Mouse (Mus musculus): ENCODE data around the gene Glrp1. TPM values are rescaled to one million over a fixed set of nuclear protein-coding genes. Genes with fewer than 3 reads are reported as not detected.
A peak's percentile ranks its signal among the peaks of the same experiment; 100 is the strongest.

Glrp1 gene
- polyA plus RNA-seq, 1 experiment from 2014 or later = 0.28 TPM

GRCm38 (mm10) chr1:88486336-88486735, 23.5 kb downstream of the Glrp1 start:
- Histone ChIP-seq H3K36me3 (ENCODE audit: control insufficient read depth, insufficient read depth, low read length) (no peaks in the 10 kb centered on the region), H3K4me1 (replicated peaks; ENCODE audit: control insufficient read depth, insufficient read depth, low read length) (peaks cover 2% of the 10 kb centered on the region; the same call in 1 of the 2 replicates), H3K4me2 (ENCODE audit: low read depth, low read length) (no peak overlapping the region), H3K4me3 (ENCODE audit: low read length) (no peak overlapping the region), H3K9me3 (ENCODE audit: control insufficient read depth, low read length) (no peaks in the 10 kb centered on the region), H3K27ac (ENCODE audit: low read length) (no peak overlapping the region), H3K9ac (ENCODE audit: low read length) (no peak overlapping the region), H3K27me3 (ENCODE audit: control insufficient read depth, insufficient read depth, low read depth, low read length) (no peaks in the 10 kb centered on the region)
- 81% methylated on average over 4 of the region's 4 CpGs for WGBS
- no peak for ATAC-seq (ENCODE audit: low read depth)

- ATAC-seq (ENCODE audit: low read depth) = no peak
- H3K4me1 ChIP-seq (replicated peaks; ENCODE audit: control insufficient read depth, insufficient read depth, low read length) = 0 out of 2 replicates have a peak, but pooled peaks cover 2% of the 10 kb centered on the region
- WGBS = 64% methylated on average over 4 of the region's 4 CpGs
- H3K27ac ChIP-seq (ENCODE audit: low read length) = no peak overlapping the region
- H3K9ac ChIP-seq (ENCODE audit: low read length) = no peak overlapping the region
- no peak overlapping the region for H3K4me2 ChIP-seq (ENCODE audit: low read depth, low read length)
- H3K36me3 ChIP-seq (ENCODE audit: control insufficient read depth, insufficient read depth, low read length) = no peaks in the 10 kb centered on the region
- no peaks in the 10 kb centered on the region for H3K27me3 ChIP-seq (ENCODE audit: control insufficient read depth, insufficient read depth, low read depth, low read length)
- no peak overlapping the region for H3K4me3 ChIP-seq (ENCODE audit: low read length)
- no peaks in the 10 kb centered on the region for H3K9me3 ChIP-seq (ENCODE audit: control insufficient read depth, low read length)
Measured at GRCm38 (mm10) chr1:88484059-88484458, 25.8 kb downstream of the Glrp1 start.

- Histone ChIP-seq H3K27ac (ENCODE audit: low read length) (0 out of 2 replicates have a peak overlapping the region, but pooled peaks have one; percentile 31), H3K4me2 (ENCODE audit: low read depth, low read length) (no peak overlapping the region), H3K36me3 (ENCODE audit: control insufficient read depth, insufficient read depth, low read length) (no peaks in the 10 kb centered on the region), H3K9ac (ENCODE audit: low read length) (no peak overlapping the region), H3K27me3 (ENCODE audit: control insufficient read depth, insufficient read depth, low read depth, low read length) (no peaks in the 10 kb centered on the region), H3K4me3 (ENCODE audit: low read length) (no peak overlapping the region), H3K9me3 (ENCODE audit: control insufficient read depth, low read length) (no peaks in the 10 kb centered on the region), H3K4me1 (replicated peaks; ENCODE audit: control insufficient read depth, insufficient read depth, low read length) (0 out of 2 replicates have a peak, but pooled peaks cover 2% of the 10 kb centered on the region)
- WGBS = 29% methylated on average over 17 of the region's 17 CpGs
- ATAC-seq (ENCODE audit: low read depth) = peak; percentile 77
Measured at GRCm38 (mm10) chr1:88482142-88483099, 27.4 kb downstream of the Glrp1 start.

- Histone ChIP-seq H3K27me3 (ENCODE audit: control insufficient read depth, insufficient read depth, low read depth, low read length) (no peaks in the 10 kb centered on the region), H3K4me1 (replicated peaks; ENCODE audit: control insufficient read depth, insufficient read depth, low read length) (peaks cover 17% of the 10 kb centered on the region), H3K9ac (ENCODE audit: low read length) (no peak overlapping the region), H3K27ac (ENCODE audit: low read length) (no peak overlapping the region), H3K4me2 (ENCODE audit: low read depth, low read length) (no peak overlapping the region), H3K9me3 (ENCODE audit: control insufficient read depth, low read length) (no peaks in the 10 kb centered on the region), H3K4me3 (ENCODE audit: low read length) (no peak overlapping the region), H3K36me3 (ENCODE audit: control insufficient read depth, insufficient read depth, low read length) (no peaks in the 10 kb centered on the region)
- ATAC-seq (ENCODE audit: low read depth) = no peak
- WGBS = 69% methylated on average over 8 of the region's 8 CpGs
Measured at GRCm38 (mm10) chr1:88480594-88480993, 29.3 kb downstream of the Glrp1 start.

- Histone ChIP-seq H3K9me3 (ENCODE audit: control insufficient read depth, low read length) (no peaks in the 10 kb centered on the region), H3K9ac (ENCODE audit: low read length) (no peak overlapping the region), H3K36me3 (ENCODE audit: control insufficient read depth, insufficient read depth, low read length) (no peaks in the 10 kb centered on the region), H3K27me3 (ENCODE audit: control insufficient read depth, insufficient read depth, low read depth, low read length) (no peaks in the 10 kb centered on the region), H3K4me3 (ENCODE audit: low read length) (no peak overlapping the region), H3K4me2 (ENCODE audit: low read depth, low read length) (no peak overlapping the region), H3K27ac (ENCODE audit: low read length) (no peak overlapping the region), H3K4me1 (replicated peaks; ENCODE audit: control insufficient read depth, insufficient read depth, low read length) (peaks cover 34% of the 10 kb centered on the region)
- ATAC-seq (ENCODE audit: low read depth) = no peak
- 29% methylated on average over 2 of the region's 2 CpGs for WGBS
Measured at GRCm38 (mm10) chr1:88478205-88478604, 31.7 kb downstream of the Glrp1 start.

GRCm38 (mm10) chr1:88476554-88477085, 33.2 kb downstream of the Glrp1 start:
- no peaks in the 10 kb centered on the region for H3K9me3 ChIP-seq (ENCODE audit: control insufficient read depth, low read length)
- peak overlapping the region; percentile 73 for H3K27ac ChIP-seq (ENCODE audit: low read length)
- 66% methylated on average over 20 of the region's 20 CpGs for WGBS
- H3K4me1 ChIP-seq (replicated peaks; ENCODE audit: control insufficient read depth, insufficient read depth, low read length) = peaks cover 32% of the 10 kb centered on the region
- no peak overlapping the region for H3K4me3 ChIP-seq (ENCODE audit: low read length)
- peak; percentile 49 for ATAC-seq (ENCODE audit: low read depth)
- H3K27me3 ChIP-seq (ENCODE audit: control insufficient read depth, insufficient read depth, low read depth, low read length) = no peaks in the 10 kb centered on the region
- H3K9ac ChIP-seq (ENCODE audit: low read length) = no peak overlapping the region
- no peaks in the 10 kb centered on the region for H3K36me3 ChIP-seq (ENCODE audit: control insufficient read depth, insufficient read depth, low read length)
- no peak overlapping the region for H3K4me2 ChIP-seq (ENCODE audit: low read depth, low read length)

- Histone ChIP-seq H3K9ac (ENCODE audit: low read length) (no peak overlapping the region), H3K9me3 (ENCODE audit: control insufficient read depth, low read length) (no peaks in the 10 kb centered on the region), H3K27ac (ENCODE audit: low read length) (peak overlapping the region; percentile 73), H3K4me3 (ENCODE audit: low read length) (no peak overlapping the region), H3K36me3 (ENCODE audit: control insufficient read depth, insufficient read depth, low read length) (no peaks in the 10 kb centered on the region), H3K27me3 (ENCODE audit: control insufficient read depth, insufficient read depth, low read depth, low read length) (no peaks in the 10 kb centered on the region), H3K4me1 (replicated peaks; ENCODE audit: control insufficient read depth, insufficient read depth, low read length) (peaks cover 32% of the 10 kb centered on the region), H3K4me2 (ENCODE audit: low read depth, low read length) (no peak overlapping the region)
- 4% methylated on average over 8 of the region's 8 CpGs for whole genome bisulfite sequencing
- peak; percentile 55 for ATAC-seq (ENCODE audit: low read depth)
Measured at GRCm38 (mm10) chr1:88475502-88475953, 34.3 kb downstream of the Glrp1 start.

- ATAC-seq (ENCODE audit: low read depth) = peak; percentile 81
- H3K9ac ChIP-seq (ENCODE audit: low read length) = no peak overlapping the region
- H3K4me2 ChIP-seq (ENCODE audit: low read depth, low read length) = no peak overlapping the region
- H3K4me1 ChIP-seq (replicated peaks; ENCODE audit: control insufficient read depth, insufficient read depth, low read length) = peaks cover 35% of the 10 kb centered on the region
- 10% methylated on average over 7 of the region's 7 CpGs for WGBS
- no peaks in the 10 kb centered on the region for H3K36me3 ChIP-seq (ENCODE audit: control insufficient read depth, insufficient read depth, low read length)
- H3K4me3 ChIP-seq (ENCODE audit: low read length) = no peak overlapping the region
- H3K9me3 ChIP-seq (ENCODE audit: control insufficient read depth, low read length) = no peaks in the 10 kb centered on the region
- H3K27ac ChIP-seq (ENCODE audit: low read length) = peak overlapping the region; percentile 73
- no peaks in the 10 kb centered on the region for H3K27me3 ChIP-seq (ENCODE audit: control insufficient read depth, insufficient read depth, low read depth, low read length)
Measured at GRCm38 (mm10) chr1:88474598-88474997, 35.3 kb downstream of the Glrp1 start.

- Histone ChIP-seq H3K36me3 (ENCODE audit: control insufficient read depth, insufficient read depth, low read length) (no peaks in the 10 kb centered on the region), H3K4me2 (ENCODE audit: low read depth, low read length) (no peak overlapping the region), H3K27me3 (ENCODE audit: control insufficient read depth, insufficient read depth, low read depth, low read length) (no peaks in the 10 kb centered on the region), H3K4me1 (replicated peaks; ENCODE audit: control insufficient read depth, insufficient read depth, low read length) (peaks cover 35% of the 10 kb centered on the region), H3K4me3 (ENCODE audit: low read length) (no peak overlapping the region), H3K9me3 (ENCODE audit: control insufficient read depth, low read length) (no peaks in the 10 kb centered on the region), H3K27ac (ENCODE audit: low read length) (peak overlapping the region; percentile 39), H3K9ac (ENCODE audit: low read length) (no peak overlapping the region)
- 78% methylated on average over 2 of the region's 2 CpGs for WGBS
- no peak for ATAC-seq (ENCODE audit: low read depth)
Measured at GRCm38 (mm10) chr1:88473899-88474298, 36.0 kb downstream of the Glrp1 start.

Data from lung, embryonic 16.5 days (tissue).